Mouse (Mus musculus) E14TG2a.4 (cell line): Measurements from ENCODE around the gene Maco1.

Experiments used
- CTCF ChIP-seq: conservative IDR thresholded peaks from 2 replicates; pipeline ENCODE4 v1.5.1; 2014; ENCODE audit warnings: low read length
- NANOG ChIP-seq: IDR thresholded peaks from 2 replicates; pipeline ENCODE4 v1.6.1; 2014; ENCODE audit warnings: borderline replicate concordance, low read length, mixed read lengths
- POU5F1 ChIP-seq: IDR thresholded peaks from 2 replicates; pipeline ENCODE4 v1.6.1; 2014; ENCODE audit warnings: low read length, borderline replicate concordance

DNA sequence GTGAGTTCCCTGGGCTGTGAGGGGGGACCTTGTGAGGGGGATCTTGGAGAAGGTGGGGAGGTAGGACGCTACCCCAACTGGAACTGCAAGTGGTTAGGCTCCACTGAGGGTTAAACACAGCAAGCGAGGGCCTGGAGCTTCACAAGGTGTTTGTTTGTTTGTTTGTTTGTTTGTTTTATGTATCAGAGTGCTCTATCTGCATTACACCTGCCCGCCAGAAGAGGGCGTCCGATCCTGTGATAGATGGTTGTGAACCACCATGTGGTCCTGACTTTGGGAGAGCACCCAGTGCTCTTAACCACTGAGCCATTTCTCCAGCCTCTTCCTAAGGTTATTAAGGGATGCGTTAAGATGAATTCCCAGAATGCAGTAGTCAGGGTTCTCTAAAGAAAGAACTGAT lies 26.9 kb upstream of the Maco1 start:
- peak; percentile 57 for TF ChIP-seq CTCF
- TF ChIP-seq NANOG: no peak
- TF ChIP-seq POU5F1: no peak
